Mouse (Mus musculus) ES-Bruce4 (cell line): ENCODE measurements around the gene 3425401B19Rik. TPM values are rescaled to one million over a fixed set of nuclear protein-coding genes. Genes with fewer than 3 reads are reported as not detected.

Experiments
- H3K27ac ChIP-seq: 2 replicates; pipeline ENCODE4 v1.5.1; 2012; ENCODE audit warnings: low read length, inconsistent platforms; ENCODE audit not compliant: insufficient read depth
- H3K27me3 ChIP-seq: 2 replicates; pipeline ENCODE4 v1.6.1; 2012; ENCODE audit warnings: mild to moderate bottlenecking, low read length, inconsistent platforms; ENCODE audit not compliant: control insufficient read depth, poor library complexity, insufficient read depth, severe bottlenecking
- H3K36me3 ChIP-seq: 2 replicates; pipeline ENCODE4 v1.6.1; 2012; ENCODE audit warnings: inconsistent platforms, mild to moderate bottlenecking, low read length, moderate library complexity; ENCODE audit not compliant: control insufficient read depth, poor library complexity, insufficient read depth, severe bottlenecking
- H3K4me1 ChIP-seq: one replicate; pipeline ENCODE4 v1.8.1; 2011; ENCODE audit warnings: low read length; ENCODE audit not compliant: control insufficient read depth, insufficient read depth
- H3K4me3 ChIP-seq: 2 replicates; pipeline ENCODE4 v1.5.1; 2011; ENCODE audit warnings: low read depth, mild to moderate bottlenecking, low read length
- H3K9ac ChIP-seq: 2 replicates; pipeline ENCODE4 v1.6.1; 2012; ENCODE audit warnings: low read depth, mild to moderate bottlenecking, inconsistent platforms; ENCODE audit not compliant: poor library complexity, severe bottlenecking
- H3K9me3 ChIP-seq: replicated peaks from 2 replicates; pipeline ENCODE4 v1.6.1; 2012; ENCODE audit warnings: mild to moderate bottlenecking, low read length, inconsistent platforms; ENCODE audit not compliant: control insufficient read depth, poor library complexity, insufficient read depth, severe bottlenecking
- CTCF ChIP-seq: IDR thresholded peaks from one replicate; pipeline ENCODE4 v1.8.1; 2011; ENCODE audit warnings: low read depth, low read length
- EP300 ChIP-seq: IDR thresholded peaks from 2 replicates; pipeline ENCODE4 v1.6.1; 2011; ENCODE audit warnings: low read depth, low read length; ENCODE audit not compliant: insufficient read depth
- POLR2A ChIP-seq: IDR thresholded peaks from one replicate; pipeline ENCODE4 v1.8.1; 2011; ENCODE audit warnings: low read length; ENCODE audit not compliant: insufficient read depth
- polyA plus RNA-seq: library from polyadenylated mRNA; stranded (reverse); fragments of >200 nt; gene quantifications from 2 replicates; pipeline ENCODE4 v1.2.4, GENCODE M21; 2011; ENCODE audit warnings: low read depth; ENCODE audit not compliant: missing spikeins, insufficient read depth, insufficient read length

The 3425401B19Rik gene
- polyA plus RNA-seq, 1 experiment: not detected

GRCm38 (mm10) chr14:32617253-32617652 is 67.8 kb downstream of the 3425401B19Rik start:
- H3K27ac ChIP-seq: no peak overlapping the region
- H3K27me3 ChIP-seq: no peaks in the 10 kb centered on the region
- TF ChIP-seq CTCF (no peak), EP300 (no peak), POLR2A (no peak)
- no peaks in the 10 kb centered on the region for H3K4me1 ChIP-seq
- H3K36me3 ChIP-seq: no peaks in the 10 kb centered on the region
- H3K9me3 ChIP-seq: no peaks in the 10 kb centered on the region
- H3K9ac ChIP-seq: no peak overlapping the region
- no peak overlapping the region for H3K4me3 ChIP-seq

DNA sequence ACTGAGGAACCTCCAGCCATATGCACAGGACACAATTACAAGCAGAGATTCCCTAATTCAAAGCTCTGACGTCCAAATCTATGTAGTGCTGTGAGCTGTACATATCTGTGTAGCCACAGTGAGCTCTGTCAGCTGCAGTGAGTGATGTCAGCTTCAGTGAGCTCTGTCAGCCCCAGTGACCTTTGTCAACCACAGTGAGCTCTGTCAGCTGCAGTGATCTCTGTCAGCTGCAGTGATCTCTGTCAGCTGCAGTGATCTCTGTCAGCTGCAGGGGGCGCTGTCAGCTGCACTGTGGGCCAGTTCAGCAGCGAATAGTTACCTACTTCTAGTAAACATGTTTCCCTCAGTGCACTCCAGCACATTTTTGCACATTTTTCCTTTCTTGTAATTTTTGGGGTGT is 75.7 kb downstream of the 3425401B19Rik start:
- no peak overlapping the region for H3K9ac ChIP-seq
- no peaks in the 10 kb centered on the region for H3K36me3 ChIP-seq
- H3K27ac ChIP-seq: no peak overlapping the region
- H3K4me1 ChIP-seq: no peaks in the 10 kb centered on the region
- no peak overlapping the region for H3K4me3 ChIP-seq
- no peaks in the 10 kb centered on the region for H3K9me3 ChIP-seq
- no peaks in the 10 kb centered on the region for H3K27me3 ChIP-seq
- TF ChIP-seq CTCF: peak; percentile 71
- no peak for TF ChIP-seq EP300

Other genes with a start within 250 kb of the 3425401B19Rik start
- gene Slc18a3, start 220.4 kb downstream of the 3425401B19Rik start, polyA plus RNA-seq: 0.27 TPM in 1 of 2 replicates, not detected in the other
- 1.1 TPM in 1 of 2 replicates, not detected in the other for gene Chat, start 219.3 kb downstream of the 3425401B19Rik start, polyA plus RNA-seq
- 22.8 and 24.6 TPM in 2 replicates for gene Ercc6, start 171.8 kb downstream of the 3425401B19Rik start, polyA plus RNA-seq
- gene Prrxl1, start 85.9 kb downstream of the 3425401B19Rik start, polyA plus RNA-seq: not detected in 2 replicates
- gene Tmem273, start 100.7 kb upstream of the 3425401B19Rik start, polyA plus RNA-seq: not detected in 2 replicates
- not detected in 2 replicates for gene Fam170b, start 148.7 kb upstream of the 3425401B19Rik start, polyA plus RNA-seq
- not detected in 2 replicates for gene Vstm4, start 171.5 kb upstream of the 3425401B19Rik start, polyA plus RNA-seq